In genomic region chr6:87850900-87851614, GRCm38 (mm10) we compare ENCODE assay signal across 8 mouse cellular contexts. TPM values are rescaled to one million over a fixed set of nuclear protein-coding genes. Genes with fewer than 3 reads are reported as not detected.
DNase-seq lines count a peak whose midpoint lies in the region; ATAC-seq and TF ChIP-seq lines count a peak whose summit lies in the region.

Gene Cnbp (minus strand): TSS chr6:87851106.

- no peak for TF ChIP-seq CTCF in MEL (IDR thresholded peaks at IDR 0.05 in 2 of 3, conservative IDR thresholded peaks at IDR 0.05 in 1 of 3; ENCODE audit: control insufficient read depth in 1 of 3, insufficient read depth in 1 of 3, low read depth in 2 of 3, low read length in 3 of 3, poor library complexity in 1 of 3, severe bottlenecking in 1 of 3)
- no peak for TF ChIP-seq CTCF in cerebellum, adult 2 months (IDR thresholded peaks at IDR 0.05; ENCODE audit: borderline replicate concordance, insufficient read depth, low read depth, low read length)

- H3K9me3 ChIP-seq in MEL (replicated peaks; ENCODE audit: insufficient read depth, low read length) = no peaks in the 10 kb centered on the region
- H3K9me3 ChIP-seq in lung, embryonic 16.5 days (ENCODE audit: control insufficient read depth, low read length) = no peaks in the 10 kb centered on the region

- H3K27me3 ChIP-seq in MEL (ENCODE audit: control insufficient read depth in 1 of 2, insufficient read depth in 2 of 2, low read length in 2 of 2) = no peaks in the 10 kb centered on the region
- H3K27me3 ChIP-seq in cerebellum, adult 2 months (ENCODE audit: control insufficient read depth, insufficient read depth, low read length) = no peaks in the 10 kb centered on the region
- H3K27me3 ChIP-seq in lung, embryonic 16.5 days (ENCODE audit: control insufficient read depth, insufficient read depth, low read depth, low read length) = no peaks in the 10 kb centered on the region

- peaks cover 48% of the 10 kb centered on the region for H3K79me2 ChIP-seq in MEL (ENCODE audit: control insufficient read depth, insufficient read depth, low read length, poor library complexity)

- peak; percentile 97 for DNase-seq in MEL (ENCODE audit: low read depth, low spot score)
- peak; percentile 98 to 99 for DNase-seq in cerebellum, adult 2 months
- peak; percentile 97 for DNase-seq in forelimb bud, embryonic 11.5 days (ENCODE audit: low read depth, low spot score)
- peak; percentile 86 for DNase-seq in layer of hippocampus, adult 9-10 months (ENCODE audit: low spot score)
- peak; percentile 95 for DNase-seq in ovary, postnatal 10 days (ENCODE audit: low spot score)
- peak; percentile 95 to 97 for DNase-seq in thymus, postnatal 10 days (ENCODE audit: low spot score in 2 of 2)

- peak within 1 kb of the TSS; percentile 83 for H3K4me2 ChIP-seq in lung, embryonic 16.5 days (ENCODE audit: low read depth, low read length)

- H3K4me3 ChIP-seq in MEL (ENCODE audit: control insufficient read depth in 1 of 2, insufficient read depth in 1 of 2, low read depth in 2 of 2, low read length in 2 of 2) = peak within 1 kb of the TSS; percentile 79 to 91
- H3K4me3 ChIP-seq in cerebellum, adult 2 months (replicated peaks; ENCODE audit: insufficient read depth, low read depth, low read length) = peak within 1 kb of the TSS; percentile 80
- peak within 1 kb of the TSS; percentile 96 for H3K4me3 ChIP-seq in lung, embryonic 16.5 days (ENCODE audit: low read length)

- no peak for TF ChIP-seq RAD21 in MEL (IDR thresholded peaks at IDR 0.05; ENCODE audit: low read depth, low read length)

- H3K27ac ChIP-seq in MEL (ENCODE audit: control insufficient read depth, low read depth, low read length) = peak within 1 kb of the TSS; percentile 88
- peak within 1 kb of the TSS; percentile 83 for H3K27ac ChIP-seq in cerebellum, adult 2 months (ENCODE audit: insufficient read depth, low read length)
- H3K27ac ChIP-seq in lung, embryonic 16.5 days (ENCODE audit: low read length) = peak within 1 kb of the TSS; percentile 91

- peak within 1 kb of the TSS; percentile 96 for H3K9ac ChIP-seq in MEL (ENCODE audit: control insufficient read depth, low read depth, low read length, poor library complexity, severe bottlenecking)
- peak within 1 kb of the TSS; percentile 99 for H3K9ac ChIP-seq in lung, embryonic 16.5 days (ENCODE audit: low read length)

- peak; percentile 84 to 92 for TF ChIP-seq POLR2A in MEL (IDR thresholded peaks at IDR 0.05; ENCODE audit: control insufficient read depth in 1 of 2, insufficient read depth in 1 of 2, low read depth in 1 of 2, low read length in 2 of 2, poor library complexity in 1 of 2)
- peak; percentile 95 for TF ChIP-seq POLR2A in cerebellum, adult 2 months (IDR thresholded peaks at IDR 0.05; ENCODE audit: borderline replicate concordance, insufficient read depth, low read length)

- peaks cover 27 to 33% of the 10 kb centered on the region in 2 experiments for H3K36me3 ChIP-seq in MEL (ENCODE audit: control insufficient read depth in 1 of 2, insufficient read depth in 2 of 2, low read length in 2 of 2)
- H3K36me3 ChIP-seq in lung, embryonic 16.5 days (ENCODE audit: control insufficient read depth, insufficient read depth, low read length) = peaks cover 2% of the 10 kb centered on the region; the same call in 1 of the 2 replicates

- TF ChIP-seq EP300 in MEL (IDR thresholded peaks at IDR 0.05; ENCODE audit: low read depth in 1 of 2, low read length in 2 of 2) = no peak

- WGBS in cerebellum, adult 2 months = under 1% methylated on average over 55 of the region's 55 CpGs
- WGBS in lung, embryonic 16.5 days = under 1% methylated on average over 54 of the region's 55 CpGs

- H3K4me1 ChIP-seq in MEL (ENCODE audit: control insufficient read depth in 1 of 2, insufficient read depth in 2 of 2, low read length in 2 of 2) = peaks cover 4 to 14% of the 10 kb centered on the region in 2 experiments; a peak in 3 of 4 replicates
- H3K4me1 ChIP-seq in cerebellum, adult 2 months (ENCODE audit: control insufficient read depth, insufficient read depth, low read length) = peaks cover 9% of the 10 kb centered on the region; the same call in 1 of the 2 replicates
- H3K4me1 ChIP-seq in lung, embryonic 16.5 days (replicated peaks; ENCODE audit: control insufficient read depth, insufficient read depth, low read length) = peaks cover 21% of the 10 kb centered on the region

- peak; percentile 91 to 96 for ATAC-seq in hematopoietic stem cell, adult 5-6 weeks (replicated peaks in 1 of 2; ENCODE audit: insufficient read depth in 1 of 2, low FRiP score in 2 of 2, low TSS enrichment in 1 of 2, low read depth in 1 of 2, poor library complexity in 2 of 2, severe bottlenecking in 2 of 2)
- ATAC-seq in lung, embryonic 16.5 days (ENCODE audit: low read depth) = peak; percentile 99

TF ChIP-seq in MEL, 35 proteins besides CTCF, POLR2A, EP300 and RAD21:
- peak; percentile 89; the same call in 1 of the 2 replicates for TF ChIP-seq ZMIZ1 (IDR thresholded peaks at IDR 0.05; ENCODE audit: low read depth, low read length)
- peak; percentile 88 for TF ChIP-seq MAX (IDR thresholded peaks at IDR 0.05; ENCODE audit: low read length)
- TF ChIP-seq CHD1 (IDR thresholded peaks at IDR 0.05; ENCODE audit: low read depth, low read length) = no peak
- TF ChIP-seq MAFK (IDR thresholded peaks at IDR 0.05; ENCODE audit: borderline replicate concordance, low read depth, low read length) = no peak
- TF ChIP-seq TAL1 (IDR thresholded peaks at IDR 0.05; ENCODE audit: low read length) = no peak
- peak; percentile 86 for TF ChIP-seq TBP (IDR thresholded peaks at IDR 0.05; ENCODE audit: low read depth, low read length)
- no peak for TF ChIP-seq MEF2A (IDR thresholded peaks at IDR 0.05; ENCODE audit: extremely low read depth, insufficient replicate concordance, low read depth, low read length, poor library complexity, severe bottlenecking)
- TF ChIP-seq ZC3H11A (IDR thresholded peaks at IDR 0.05; ENCODE audit: low read depth, low read length) = no peak
- TF ChIP-seq NELFE (IDR thresholded peaks at IDR 0.05; ENCODE audit: low read depth, low read length) = peak; percentile 97
- TF ChIP-seq HCFC1 (IDR thresholded peaks at IDR 0.05; ENCODE audit: low read depth, low read length) = peak; percentile 83
- TF ChIP-seq POLR2AphosphoS2 (IDR thresholded peaks at IDR 0.05; ENCODE audit: low read length) = peak; percentile 90
- peak; percentile 79 for TF ChIP-seq SIN3A (IDR thresholded peaks at IDR 0.05; ENCODE audit: low read length)
- no peak; the same call in 1 of the 2 replicates for TF ChIP-seq KAT2A (conservative IDR thresholded peaks at IDR 0.05; ENCODE audit: low read depth, low read length)
- TF ChIP-seq MAZ (IDR thresholded peaks at IDR 0.05; ENCODE audit: low read depth, low read length) = no peak
- no peak for TF ChIP-seq ZKSCAN1 (IDR thresholded peaks at IDR 0.05; ENCODE audit: low read depth, low read length)
- TF ChIP-seq USF2 (IDR thresholded peaks at IDR 0.05; ENCODE audit: borderline replicate concordance in 1 of 2, insufficient read depth in 1 of 2, low read depth in 1 of 2, low read length in 2 of 2) = no peak
- no peak for TF ChIP-seq RCOR1 (IDR thresholded peaks at IDR 0.05; ENCODE audit: low read depth, low read length)
- peak; percentile 69 for TF ChIP-seq NRF1 (IDR thresholded peaks at IDR 0.05; ENCODE audit: insufficient read depth, low read depth, low read length, poor library complexity, severe bottlenecking)
- TF ChIP-seq GATA1 (IDR thresholded peaks at IDR 0.05; ENCODE audit: low read depth, low read length) = no peak
- no peak for TF ChIP-seq USF1 (IDR thresholded peaks at IDR 0.05; ENCODE audit: low read depth, low read length)
- TF ChIP-seq GABPA (IDR thresholded peaks at IDR 0.05; ENCODE audit: low read depth, low read length) = no peak
- no peak for TF ChIP-seq BHLHE40 (IDR thresholded peaks at IDR 0.05; ENCODE audit: borderline replicate concordance, low read depth, low read length)
- 0 out of 2 replicates have a peak, but pooled peaks have one; percentile 6 for TF ChIP-seq ETS1 (IDR thresholded peaks at IDR 0.05; ENCODE audit: low read depth, low read length)
- no peak for TF ChIP-seq JUND (IDR thresholded peaks at IDR 0.05; ENCODE audit: low read depth, low read length)
- no peak for TF ChIP-seq UBTF (IDR thresholded peaks at IDR 0.05; ENCODE audit: borderline replicate concordance, insufficient read depth, low read depth, low read length)
- TF ChIP-seq E2F4 (IDR thresholded peaks at IDR 0.05; ENCODE audit: borderline replicate concordance, low read depth, low read length) = no peak; the same call in 1 of the 2 replicates
- TF ChIP-seq MYC (IDR thresholded peaks at IDR 0.05; ENCODE audit: low read depth, low read length) = peak; percentile 95
- TF ChIP-seq ZNF384 (IDR thresholded peaks at IDR 0.05; ENCODE audit: low read depth, low read length) = no peak
- TF ChIP-seq CHD2 (IDR thresholded peaks at IDR 0.05; ENCODE audit: low read length) = peak; percentile 86
- TF ChIP-seq MXI1 (IDR thresholded peaks at IDR 0.05; ENCODE audit: low read depth, low read length) = peak; percentile 91
- TF ChIP-seq POLR2AphosphoS5 (IDR thresholded peaks at IDR 0.05; ENCODE audit: borderline replicate concordance, low read depth, low read length) = no peak; the same call in 1 of the 2 replicates
- no peak for TF ChIP-seq SMC3 (IDR thresholded peaks at IDR 0.05; ENCODE audit: low read depth, low read length)
- peak; percentile 83 for TF ChIP-seq TCF12 (IDR thresholded peaks at IDR 0.05; ENCODE audit: low read depth, low read length)
- no peak for TF ChIP-seq MYB (IDR thresholded peaks at IDR 0.05; ENCODE audit: low read depth, low read length)
- peak; percentile 77 for TF ChIP-seq ELF1 (IDR thresholded peaks at IDR 0.05; ENCODE audit: low read depth, low read length)

RNA-seq across cellular contexts. Expression of gene Cnbp, which starts in this region (rescaled TPM):
- total RNA-seq in MEL (2012; rRNA removed) = 726 and 879 TPM in 2 replicates
- 100 to 1,000 TPM; 201 to 652 TPM for polyA plus RNA-seq in MEL (2012; ENCODE audit: insufficient read depth in 1 of 2, insufficient read length in 2 of 2, low read depth in 1 of 2, low replicate concordance in 2 of 2, missing spikeins in 1 of 2)
- 347 and 359 TPM in 2 replicates for polyA plus RNA-seq in cerebellum, adult 2 months (2012; rRNA removed)
- 1,326 and 1,457 TPM in 2 replicates for total RNA-seq in hematopoietic stem cell, adult 5-6 weeks (2017)
- polyA plus RNA-seq in lung, embryonic 16.5 days (2015; fragmentation: Nextera tagmentation; extraction: Ambion mirVana) = 966 and 994 TPM in 2 replicates

Comparison
In these comparisons a context has a peak if more than half of its experiments do, and no peak if none do; other contexts are left out.
1. Peak in every context shown above with its lines: DNase-seq, ATAC-seq, H3K4me3 ChIP-seq and H3K27ac ChIP-seq.